Mouse (Mus musculus) retina, adult 2 months (tissue): Measurements from ENCODE around the gene Gm960.

Source experiments
- DNase-seq: peaks from one replicate; pipeline ENCODE4 v3.0.0-alpha.2; 2012; ENCODE audit warnings: low read depth, low spot score

Gene Gm960

GRCm38 (mm10) chr19:4624406-4625178 lies 73.9 kb downstream of the Gm960 start:
- no peak for DNase-seq

- no peak for DNase-seq
These were observed 74.5 kb downstream of the Gm960 start for GRCm38 (mm10) chr19:4624006-4624405.

- no peak for DNase-seq
These were observed 75.0 kb downstream of the Gm960 start for GRCm38 (mm10) chr19:4623419-4623818.

- DNase-seq, result no peak
These were observed 75.7 kb downstream of the Gm960 start for GRCm38 (mm10) chr19:4622780-4623179.

- DNase-seq, result no peak
These were observed 77.7 kb downstream of the Gm960 start for GRCm38 (mm10) chr19:4620721-4621120.

GRCm38 (mm10) chr19:4619461-4619860 lies 79.0 kb downstream of the Gm960 start:
- no peak for DNase-seq

GRCm38 (mm10) chr19:4618183-4618582 lies 80.3 kb downstream of the Gm960 start:
- no peak for DNase-seq

- no peak for DNase-seq
These were observed 81.9 kb downstream of the Gm960 start for GRCm38 (mm10) chr19:4616546-4616945.

GRCm38 (mm10) chr19:4615151-4616093 lies 83.0 kb downstream of the Gm960 start, which contains the start of gene Lrfn4:
Gene Lrfn4 (minus strand): TSS chr19:4615667.
- no peak for DNase-seq

- DNase-seq, result no peak
These were observed 83.9 kb downstream of the Gm960 start for GRCm38 (mm10) chr19:4614305-4615150.

- no peak for DNase-seq
These were observed 84.8 kb downstream of the Gm960 start for GRCm38 (mm10) chr19:4613464-4614304.

GRCm38 (mm10) chr19:4612181-4612961 lies 86.1 kb downstream of the Gm960 start:
- no peak for DNase-seq

GRCm38 (mm10) chr19:4610109-4610508 lies 88.4 kb downstream of the Gm960 start:
- no peak for DNase-seq

- DNase-seq, result no peak
These were observed 90.0 kb downstream of the Gm960 start for GRCm38 (mm10) chr19:4608511-4608910.

GRCm38 (mm10) chr19:4607406-4607805 lies 91.1 kb downstream of the Gm960 start:
- no peak for DNase-seq

- DNase-seq, result no peak
These were observed 92.8 kb downstream of the Gm960 start for GRCm38 (mm10) chr19:4605654-4606053.

- DNase-seq, result no peak
These were observed 94.4 kb downstream of the Gm960 start for GRCm38 (mm10) chr19:4603801-4604723.

GRCm38 (mm10) chr19:4602459-4602858 lies 96.0 kb downstream of the Gm960 start:
- DNase-seq, result no peak

GRCm38 (mm10) chr19:4596071-4596470 lies 102.4 kb downstream of the Gm960 start:
- no peak for DNase-seq
